Mouse (Mus musculus): ENCODE data around the gene Rad51d. TPM values are rescaled to one million over a fixed set of nuclear protein-coding genes. Genes with fewer than 3 reads are reported as not detected.
"Not testable (repeated sequence)": the region's sequence is repeated elsewhere in the genome, so short reads cannot be mapped to it uniquely, and the experiment has no call there.

Rad51d gene
- polyA plus RNA-seq (2015; fragmentation: Nextera tagmentation; extraction: Ambion mirVana), result 11.7 and 12.9 TPM in 2 replicates

DNA sequence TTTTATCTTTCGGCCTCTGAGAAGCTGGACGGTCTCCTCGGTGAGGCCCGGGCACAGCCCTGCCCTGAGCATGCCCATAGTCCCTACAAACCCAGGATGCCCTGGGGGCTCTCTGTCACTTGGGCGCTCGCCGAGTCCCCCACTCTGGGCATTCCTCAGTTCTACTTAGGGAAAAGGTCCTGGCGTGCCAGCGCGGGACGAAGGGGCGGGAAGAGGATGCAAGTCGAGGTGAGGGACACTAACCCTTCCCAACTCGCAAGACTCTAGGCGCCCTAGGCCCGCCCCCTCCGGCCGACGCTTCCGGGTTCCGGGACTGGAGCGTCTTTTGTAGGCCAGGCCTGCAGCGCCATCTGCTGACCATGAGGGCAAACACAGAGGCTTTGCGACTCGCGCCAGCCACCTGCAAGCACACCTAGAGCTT, at the start of gene Rad51d:
Gene Rad51d, minus strand, starts transcription at position 273 of the 421 bp plus-strand sequence.
- Histone ChIP-seq H3K4me1 (peaks cover 17% of the 10 kb centered on the region), H3K9me3 (no peaks in the 10 kb centered on the region), H3K27ac (peak within 1 kb of the TSS; percentile 44; the same call in 1 of the 2 replicates), H3K9ac (peak within 1 kb of the TSS; percentile 80), H3K4me3 (peak within 1 kb of the TSS; percentile 71), H3K4me2 (peak within 1 kb of the TSS; percentile 89), H3K36me3 (no peaks in the 10 kb centered on the region), H3K27me3 (0 out of 2 replicates have a peak, but pooled peaks cover 5% of the 10 kb centered on the region)
- whole genome bisulfite sequencing, result 0% methylated on average over 26 of the region's 26 CpGs
- ATAC-seq (ENCODE audit: insufficient number of reproducible peaks, insufficient read depth, low FRiP score, low TSS enrichment, low read depth), result peak; percentile 86

DNA sequence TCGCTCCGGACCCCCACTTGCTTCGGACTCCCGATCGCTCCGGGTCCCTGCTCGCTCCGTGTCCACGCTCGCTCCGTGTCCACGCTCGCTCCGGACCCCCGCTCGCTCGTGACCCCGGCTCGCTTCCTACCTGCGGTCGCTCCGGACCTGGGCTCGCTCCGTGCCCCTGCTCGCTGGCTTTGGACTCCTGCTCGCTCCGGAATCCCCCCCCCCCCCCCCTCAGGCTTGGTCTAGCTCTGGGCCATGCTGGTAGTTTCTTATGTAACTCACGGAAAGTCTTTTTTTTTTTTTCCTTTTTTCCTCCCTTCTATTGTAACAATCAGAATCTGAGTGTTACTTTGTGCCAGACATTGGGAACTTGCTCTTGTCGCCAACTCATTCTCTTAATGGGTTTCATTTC, 42.8 kb upstream of the Rad51d start:
- H3K4me2 ChIP-seq, result peak overlapping the region; percentile 78
- peaks cover 9% of the 10 kb centered on the region for H3K4me1 ChIP-seq
- no peak for ATAC-seq (ENCODE audit: insufficient number of reproducible peaks, insufficient read depth, low FRiP score, low TSS enrichment, low read depth)
- no peaks in the 10 kb centered on the region for H3K36me3 ChIP-seq
- H3K27ac ChIP-seq, result no peak overlapping the region
- H3K27me3 ChIP-seq, result peaks cover 92% of the 10 kb centered on the region
- no peaks in the 10 kb centered on the region for H3K9me3 ChIP-seq
- H3K9ac ChIP-seq, result peak overlapping the region; percentile 58
- WGBS, result 1% methylated on average over 29 of the region's 29 CpGs
- H3K4me3 ChIP-seq, result peak overlapping the region; percentile 46

DNA sequence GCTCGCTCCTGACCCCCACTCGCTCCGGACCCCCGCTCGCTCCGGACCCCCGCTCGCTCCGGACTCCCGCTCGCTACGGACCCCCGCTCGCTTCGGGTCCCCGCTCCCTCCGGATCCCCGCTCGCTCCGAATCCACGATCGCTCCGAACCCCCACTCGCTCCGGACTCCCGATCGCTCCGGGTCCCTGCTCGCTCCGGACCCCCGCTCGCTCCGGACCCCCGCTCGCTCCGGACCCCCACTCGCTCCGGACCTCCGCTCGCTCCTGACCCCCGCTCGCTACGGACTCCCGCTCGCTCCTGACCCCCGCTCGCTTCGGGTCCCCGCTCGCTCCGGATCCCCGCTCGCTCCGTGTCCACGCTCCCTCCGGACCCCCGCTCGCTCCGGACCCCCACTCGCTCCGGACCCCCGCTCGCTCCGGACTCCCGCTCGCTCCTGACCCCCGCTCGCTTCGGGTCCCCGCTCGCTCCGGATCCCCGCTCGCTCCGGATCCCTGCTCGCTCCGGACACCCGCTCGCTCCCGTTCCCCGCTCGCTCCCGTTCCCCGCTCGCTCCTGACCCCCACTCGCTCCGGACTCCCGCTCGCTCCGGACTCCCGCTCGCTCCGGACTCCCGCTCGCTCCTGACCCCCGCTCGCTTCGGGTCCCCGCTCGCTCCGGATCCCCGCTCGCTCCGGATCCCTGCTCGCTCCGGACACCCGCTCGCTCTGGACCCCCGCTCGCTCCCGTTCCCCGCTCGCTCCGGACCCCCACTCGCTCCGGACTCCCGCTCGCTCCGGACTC, 41.4 kb upstream of the Rad51d start:
- H3K9ac ChIP-seq, result peak overlapping the region; percentile 60
- not testable (repeated sequence) for H3K4me1 ChIP-seq; ATAC-seq (ENCODE audit: insufficient number of reproducible peaks, insufficient read depth, low FRiP score, low TSS enrichment, low read depth); H3K9me3 ChIP-seq; H3K36me3 ChIP-seq; H3K27ac ChIP-seq
- H3K4me3 ChIP-seq, result peak overlapping the region; percentile 46
- peaks cover 89% of the 10 kb centered on the region for H3K27me3 ChIP-seq
- WGBS, result under 1% methylated on average over 119 of the region's 119 CpGs
- peak overlapping the region; percentile 78 for H3K4me2 ChIP-seq

DNA sequence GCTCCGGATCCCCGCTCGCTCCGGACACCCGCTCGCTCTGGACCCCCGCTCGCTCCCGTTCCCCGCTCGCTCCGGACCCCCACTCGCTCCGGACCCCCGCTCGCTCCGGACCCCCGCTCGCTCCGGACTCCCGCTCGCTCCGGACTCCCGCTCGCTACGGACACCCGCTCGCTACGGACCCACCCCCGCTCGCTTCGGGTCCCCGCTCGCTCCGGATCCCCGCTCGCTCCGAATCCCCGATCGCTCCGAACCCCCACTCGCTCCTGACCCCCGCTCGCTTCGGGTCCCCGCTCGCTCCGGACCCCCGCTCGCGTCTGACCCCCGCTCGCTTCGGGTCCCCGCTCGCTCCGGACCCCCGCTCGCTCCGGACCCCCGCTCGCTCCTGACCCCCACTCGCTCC, 40.7 kb upstream of the Rad51d start:
- Histone ChIP-seq H3K27me3 (peaks cover 89% of the 10 kb centered on the region), H3K9ac (peak overlapping the region; percentile 60)

DNA sequence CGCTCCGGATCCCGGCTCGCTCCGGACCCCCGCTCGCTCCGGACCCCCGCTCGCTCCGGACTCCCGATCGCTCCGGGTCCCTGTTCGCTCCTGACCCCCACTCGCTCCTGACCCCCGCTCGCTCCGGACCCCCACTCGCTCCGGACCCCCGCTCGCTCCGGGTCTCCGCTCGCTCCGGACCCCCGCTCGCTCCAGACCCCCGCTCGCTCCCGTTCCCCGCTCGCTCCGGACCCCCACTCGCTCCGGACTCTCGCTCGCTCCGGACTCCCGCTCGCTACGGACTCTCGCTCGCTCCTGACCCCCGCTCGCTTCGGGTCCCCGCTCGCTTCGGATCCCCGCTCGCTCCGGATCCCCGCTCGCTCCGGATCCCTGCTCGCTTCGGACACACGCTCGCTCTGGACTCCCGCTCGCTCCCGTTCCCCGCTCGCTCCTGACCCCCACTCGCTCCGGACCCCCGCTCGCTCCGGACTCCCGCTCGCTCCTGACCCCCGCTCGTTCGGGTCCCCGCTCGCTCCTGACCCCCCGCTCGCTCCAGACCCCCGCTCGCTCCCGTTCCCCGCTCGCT, 40.1 kb upstream of the Rad51d start:
- Histone ChIP-seq H3K9ac (0 out of 2 replicates have a peak overlapping the region, but pooled peaks have one; percentile 32), H3K4me2 (peak overlapping the region; percentile 78), H3K4me3 (peak overlapping the region; percentile 46), H3K27me3 (peaks cover 89% of the 10 kb centered on the region)
- H3K9me3 ChIP-seq; H3K36me3 ChIP-seq; ATAC-seq (ENCODE audit: insufficient number of reproducible peaks, insufficient read depth, low FRiP score, low TSS enrichment, low read depth); H3K4me1 ChIP-seq; H3K27ac ChIP-seq: not testable (repeated sequence)
- 2% methylated on average over 80 of the region's 85 CpGs for WGBS

More for the DNA sequence above, 40.7 kb upstream of the Rad51d start:
- H3K4me1 ChIP-seq; H3K27ac ChIP-seq; ATAC-seq (ENCODE audit: insufficient number of reproducible peaks, insufficient read depth, low FRiP score, low TSS enrichment, low read depth); H3K9me3 ChIP-seq; H3K36me3 ChIP-seq: not testable (repeated sequence)
- H3K4me3 ChIP-seq, result peak overlapping the region; percentile 46
- 2% methylated on average over 55 of the region's 63 CpGs for WGBS
- peak overlapping the region; percentile 78 for H3K4me2 ChIP-seq

DNA sequence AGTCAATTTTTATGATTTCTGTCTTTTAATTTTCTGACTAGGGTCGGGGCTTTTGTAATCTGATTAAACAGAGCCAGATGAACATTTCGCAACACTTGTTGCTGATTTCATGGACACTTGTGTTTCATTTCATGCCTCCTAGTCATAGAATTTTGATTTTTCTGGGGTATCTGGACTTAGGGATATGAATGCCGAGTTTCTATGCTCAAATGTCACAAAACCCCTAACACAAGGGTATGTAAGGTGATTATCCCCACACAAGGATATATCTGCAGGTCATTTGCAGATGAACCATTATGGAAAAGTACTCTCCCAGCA, 39.2 kb upstream of the Rad51d start:
- WGBS, result 26% methylated on average over 3 of the region's 3 CpGs
- no peaks in the 10 kb centered on the region for H3K9me3 ChIP-seq

DNA sequence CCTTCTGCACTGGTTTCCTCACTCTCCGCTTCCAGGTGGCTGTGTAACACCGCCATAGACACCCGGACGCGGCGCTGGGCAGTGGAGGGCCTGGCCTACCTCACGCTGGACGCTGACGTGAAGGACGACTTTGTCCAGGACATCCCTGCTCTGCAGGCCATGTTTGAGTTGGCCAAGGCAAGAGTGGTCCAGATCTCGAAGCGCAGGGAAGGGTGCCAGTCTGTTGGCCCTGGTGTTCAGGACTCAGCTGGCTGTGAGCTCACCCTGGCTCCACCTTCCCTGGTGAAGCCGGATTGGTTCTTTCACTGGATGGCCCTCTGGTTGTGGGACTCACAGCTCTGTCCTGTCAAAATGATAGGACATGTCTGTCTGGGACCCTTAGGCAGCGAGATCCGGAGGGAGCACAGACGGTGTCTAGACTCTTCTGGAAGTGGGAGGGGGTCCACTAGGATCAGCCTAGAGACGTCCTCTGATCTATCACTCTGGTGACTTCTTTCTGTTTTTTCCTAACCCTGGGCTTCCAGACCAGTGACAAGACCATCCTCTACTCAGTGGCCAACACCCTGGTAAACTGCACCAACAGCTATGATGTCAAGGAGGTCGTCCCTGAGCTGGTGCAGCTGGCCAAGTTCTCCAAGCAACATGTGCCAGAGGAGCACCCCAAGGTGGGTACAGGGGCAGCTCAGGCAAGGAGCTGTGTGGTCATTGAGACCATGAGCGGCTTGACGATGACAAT, 38.7 kb upstream of the Rad51d start:
- H3K9me3 ChIP-seq, result no peaks in the 10 kb centered on the region
- no peak overlapping the region for H3K4me3 ChIP-seq
- H3K36me3 ChIP-seq, result no peaks in the 10 kb centered on the region
- no peak overlapping the region for H3K9ac ChIP-seq
- peaks cover 9% of the 10 kb centered on the region for H3K4me1 ChIP-seq
- WGBS, result 29% methylated on average over 20 of the region's 20 CpGs
- H3K4me2 ChIP-seq, result no peak overlapping the region
- no peak overlapping the region for H3K27ac ChIP-seq
- no peak for ATAC-seq (ENCODE audit: insufficient number of reproducible peaks, insufficient read depth, low FRiP score, low TSS enrichment, low read depth)
- H3K27me3 ChIP-seq, result peaks cover 82% of the 10 kb centered on the region

More for the DNA sequence above, 39.2 kb upstream of the Rad51d start:
- H3K4me1 ChIP-seq, result peaks cover 9% of the 10 kb centered on the region
- H3K4me3 ChIP-seq, result no peak overlapping the region
- no peak overlapping the region for H3K4me2 ChIP-seq
- H3K9ac ChIP-seq, result no peak overlapping the region
- no peak overlapping the region for H3K27ac ChIP-seq
- no peaks in the 10 kb centered on the region for H3K36me3 ChIP-seq
- peaks cover 87% of the 10 kb centered on the region for H3K27me3 ChIP-seq
- ATAC-seq (ENCODE audit: insufficient number of reproducible peaks, insufficient read depth, low FRiP score, low TSS enrichment, low read depth), result no peak

DNA sequence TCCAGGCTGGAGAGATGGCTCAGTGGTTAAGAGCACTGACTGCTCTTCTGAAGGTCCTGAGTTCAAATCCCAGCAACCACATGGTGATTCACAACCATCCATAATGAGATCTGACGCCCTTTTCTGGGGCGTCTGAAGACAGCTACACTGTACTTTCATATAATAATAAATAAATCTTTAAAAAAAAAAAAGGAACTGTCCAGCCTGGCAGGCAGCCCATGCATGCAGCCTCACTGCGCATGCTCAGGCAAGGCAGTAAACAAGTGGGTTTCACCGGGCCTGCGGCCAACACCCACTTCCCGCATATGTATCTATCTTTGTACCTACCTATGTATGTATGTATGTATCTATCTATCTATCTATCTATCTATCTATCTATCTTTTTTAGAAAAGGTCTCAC, 33.5 kb upstream of the Rad51d start:
- peaks cover 75% of the 10 kb centered on the region for H3K27me3 ChIP-seq
- ATAC-seq (ENCODE audit: insufficient number of reproducible peaks, insufficient read depth, low FRiP score, low TSS enrichment, low read depth); H3K27ac ChIP-seq; H3K9ac ChIP-seq; H3K4me3 ChIP-seq; H3K36me3 ChIP-seq; H3K4me2 ChIP-seq; H3K9me3 ChIP-seq; H3K4me1 ChIP-seq: not testable (repeated sequence)
- WGBS, result 91% methylated on average over 6 of the region's 6 CpGs

DNA sequence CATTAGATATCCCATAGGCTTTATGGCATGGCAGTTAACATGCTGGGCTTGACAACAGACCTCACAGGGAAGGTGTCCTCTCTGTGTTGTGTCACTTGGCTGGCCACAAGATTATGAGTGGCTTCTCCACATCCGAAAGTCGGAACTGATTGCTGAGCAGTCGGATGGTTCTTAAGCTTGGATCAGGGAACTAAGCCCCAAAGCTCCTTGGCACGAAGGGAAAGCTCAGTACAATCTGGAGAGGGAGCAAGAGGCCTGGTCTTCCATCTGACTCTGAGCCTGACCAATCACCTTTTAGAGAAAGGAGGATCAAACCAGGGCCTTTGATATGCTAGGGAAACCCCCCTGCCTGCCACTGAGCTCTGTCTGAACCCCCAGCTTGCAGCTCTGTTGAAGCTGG, 31.3 kb upstream of the Rad51d start:
- Histone ChIP-seq H3K4me1 (no peaks in the 10 kb centered on the region), H3K4me3 (no peak overlapping the region), H3K27me3 (peaks cover 60% of the 10 kb centered on the region), H3K9me3 (no peaks in the 10 kb centered on the region), H3K9ac (no peak overlapping the region), H3K27ac (no peak overlapping the region), H3K4me2 (no peak overlapping the region), H3K36me3 (no peaks in the 10 kb centered on the region)
- 76% methylated on average over 4 of the region's 4 CpGs for WGBS
- ATAC-seq (ENCODE audit: insufficient number of reproducible peaks, insufficient read depth, low FRiP score, low TSS enrichment, low read depth), result no peak

DNA sequence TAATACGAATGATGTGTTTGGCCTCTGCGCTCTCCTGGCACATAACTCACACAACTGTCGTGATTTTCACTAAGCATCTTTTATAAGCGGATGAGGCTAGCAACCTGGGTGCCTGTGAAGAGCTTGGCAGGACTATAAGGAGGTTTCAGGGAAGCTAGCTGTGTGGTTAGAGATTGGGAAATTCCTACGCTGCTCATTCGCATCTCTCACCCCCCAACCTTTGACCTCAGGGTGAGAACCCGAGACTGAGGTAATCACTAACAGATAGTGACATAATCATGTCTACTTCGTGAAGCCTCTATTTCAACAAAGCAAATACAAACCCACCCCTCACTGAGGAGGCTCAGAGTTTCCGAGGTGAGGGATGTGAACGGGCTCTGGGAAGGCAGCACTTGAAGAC, 30.4 kb upstream of the Rad51d start:
- 44% methylated on average over 10 of the region's 10 CpGs for WGBS
- no peaks in the 10 kb centered on the region for H3K36me3 ChIP-seq
- no peak overlapping the region for H3K4me2 ChIP-seq
- no peak overlapping the region for H3K27ac ChIP-seq
- H3K9ac ChIP-seq, result no peak overlapping the region
- H3K4me3 ChIP-seq, result no peak overlapping the region
- no peaks in the 10 kb centered on the region for H3K4me1 ChIP-seq
- no peaks in the 10 kb centered on the region for H3K9me3 ChIP-seq
- no peak for ATAC-seq (ENCODE audit: insufficient number of reproducible peaks, insufficient read depth, low FRiP score, low TSS enrichment, low read depth)
- peaks cover 53% of the 10 kb centered on the region for H3K27me3 ChIP-seq

DNA sequence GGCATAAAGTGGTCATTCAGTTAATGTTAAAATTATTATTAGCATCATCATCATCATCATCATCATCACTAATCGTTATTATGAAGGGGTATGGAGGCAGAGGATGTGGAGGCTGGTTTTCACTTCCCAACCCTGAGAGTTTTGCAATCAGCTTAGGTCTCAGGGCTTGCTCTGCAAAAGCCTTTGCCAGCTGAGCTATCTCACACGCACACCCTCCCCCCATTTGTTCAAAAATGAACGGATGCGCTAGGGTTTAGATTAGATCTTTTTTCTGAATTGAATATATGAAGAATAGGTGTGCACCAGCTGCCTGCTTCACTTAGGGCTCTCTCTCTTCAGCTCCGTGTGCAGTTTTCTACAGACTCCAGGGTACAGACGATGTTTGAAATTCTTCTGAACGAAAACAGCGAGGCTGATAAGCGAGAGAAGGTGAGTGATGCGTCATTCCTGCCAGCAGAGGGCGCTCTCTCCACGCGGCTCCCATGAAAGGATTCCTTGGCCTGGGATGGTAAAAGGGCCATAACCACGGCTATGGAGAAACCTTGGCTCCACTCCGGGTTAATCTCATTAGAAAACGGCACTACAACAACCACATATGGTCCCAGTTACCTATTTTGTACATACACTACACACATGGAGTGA, 24.4 kb upstream of the Rad51d start:
- peak overlapping the region; percentile 47 for H3K4me2 ChIP-seq
- ATAC-seq (ENCODE audit: insufficient number of reproducible peaks, insufficient read depth, low FRiP score, low TSS enrichment, low read depth), result no peak
- WGBS, result 8% methylated on average over 16 of the region's 16 CpGs

More for the DNA sequence above, 24.4 kb upstream of the Rad51d start:
- H3K27me3 ChIP-seq, result peaks cover 22% of the 10 kb centered on the region
- H3K4me1 ChIP-seq, result peaks cover 6% of the 10 kb centered on the region; the same call in 1 of the 2 replicates
- peak overlapping the region; percentile 12; the same call in 1 of the 2 replicates for H3K4me3 ChIP-seq
- H3K27ac ChIP-seq, result no peak overlapping the region
- no peaks in the 10 kb centered on the region for H3K36me3 ChIP-seq
- no peaks in the 10 kb centered on the region for H3K9me3 ChIP-seq
- H3K9ac ChIP-seq, result no peak overlapping the region

Data from embryonic facial prominence, embryonic 13.5 days (tissue).